Mouse (Mus musculus) lung, postnatal 0 days (tissue): ENCODE results near the gene Ptprb. TPM values are rescaled to one million over a fixed set of nuclear protein-coding genes. Genes with fewer than 3 reads are reported as not detected.

Experiments used
- ATAC-seq: fragments of 200-750 bp; cut with Nextera tagmentation; 2 replicates; pipeline ENCODE4 v1.8.0; 2017; ENCODE audit warnings: moderate library complexity
- DNase-seq: peaks from one replicate; pipeline ENCODE4 v3.0.0-alpha.2; 2016; ENCODE audit warnings: low spot score
- H3K27ac ChIP-seq: fragments of 300-500 bp; sonication (generic); 2 replicates; pipeline ENCODE4 v1.5.1; 2014; ENCODE audit warnings: antibody characterized with exemption, mild to moderate bottlenecking, low read length, mixed read lengths
- H3K27me3 ChIP-seq: fragments of 300-500 bp; sonication (generic); replicated peaks from 2 replicates; pipeline ENCODE4 v1.6.1; 2014; ENCODE audit warnings: low read length, mixed read lengths; ENCODE audit not compliant: insufficient read depth
- H3K36me3 ChIP-seq: fragments of 300-500 bp; sonication (generic); 2 replicates; pipeline ENCODE4 v1.6.1; 2014; ENCODE audit warnings: low read length, mixed read lengths; ENCODE audit not compliant: insufficient read depth
- H3K4me1 ChIP-seq: fragments of 300-500 bp; sonication (generic); 2 replicates; pipeline ENCODE4 v1.6.1; 2014; ENCODE audit warnings: antibody characterized with exemption, low read depth, low read length, mixed read lengths; ENCODE audit not compliant: insufficient read depth
- H3K4me2 ChIP-seq: fragments of 300-500 bp; sonication (generic); replicated peaks from 2 replicates; pipeline ENCODE4 v1.6.1; 2014; ENCODE audit warnings: low read depth, mild to moderate bottlenecking, low read length, moderate library complexity, mixed read lengths
- H3K4me3 ChIP-seq: fragments of 300-500 bp; sonication (generic); 2 replicates; pipeline ENCODE4 v1.5.1; 2014; ENCODE audit warnings: low read depth, low read length
- H3K9ac ChIP-seq: fragments of 300-500 bp; sonication (generic); replicated peaks from 2 replicates; pipeline ENCODE4 v1.6.1; 2014; ENCODE audit warnings: low read depth, mild to moderate bottlenecking
- H3K9me3 ChIP-seq: fragments of 300-500 bp; sonication (generic); 2 replicates; pipeline ENCODE4 v1.6.1; 2016; ENCODE audit warnings: low read length, mixed read lengths
- CTCF ChIP-seq: IDR thresholded peaks from 2 replicates; pipeline ENCODE4 v1.5.1; 2016; ENCODE audit warnings: antibody characterized with exemption, mild to moderate bottlenecking
- EP300 ChIP-seq: IDR thresholded peaks from 2 replicates; pipeline ENCODE4 v1.6.1; 2016; ENCODE audit warnings: antibody characterized with exemption, mild to moderate bottlenecking, control low read depth
- WGBS: fragments of 180-500 bp; shearing (Covaris S2); extraction: QIAGEN DNeasy Blood & Tissue Kit; methylation state at CpG from one replicate; pipeline ENCODE4 v1.1.7; 2014; 5-methylcytosine and 5-hydroxymethylcytosine counted together
- polyA plus RNA-seq: library from polyadenylated mRNA; unstranded; fragments of >200 nt; fragmentation: Nextera tagmentation; extraction: Ambion mirVana; gene quantifications from 2 replicates; pipeline ENCODE4 v1.2.1, GENCODE M21; 2015

Gene Ptprb
- polyA plus RNA-seq, 1 experiment from 2014 or later: 25.0 TPM

- H3K36me3 ChIP-seq: no peaks in the 10 kb centered on the region
- no peak overlapping the region for H3K9ac ChIP-seq
- H3K4me3 ChIP-seq: no peak overlapping the region
- H3K27ac ChIP-seq: no peak overlapping the region
- 43% methylated on average over 4 of the region's 4 CpGs for WGBS
- no peak for DNase-seq
- H3K9me3 ChIP-seq: no peaks in the 10 kb centered on the region
- no peak for ATAC-seq
- no peak overlapping the region for H3K4me2 ChIP-seq
- H3K27me3 ChIP-seq: no peaks in the 10 kb centered on the region
- no peak for TF ChIP-seq CTCF
- TF ChIP-seq EP300: no peak
- H3K4me1 ChIP-seq: peaks cover 4% of the 10 kb centered on the region; the same call in 1 of the 2 replicates
Measured at GRCm38 (mm10) chr10:116268343-116268742, 7.0 kb upstream of the Ptprb start.

GRCm38 (mm10) chr10:116270646-116271469 lies 4.5 kb upstream of the Ptprb start:
- WGBS: 63% methylated on average over 12 of the region's 12 CpGs
- Histone ChIP-seq H3K9ac (no peak overlapping the region), H3K9me3 (no peaks in the 10 kb centered on the region), H3K27ac (peak overlapping the region; percentile 66; the same call in 1 of the 2 replicates), H3K36me3 (no peaks in the 10 kb centered on the region), H3K4me1 (peaks cover 4% of the 10 kb centered on the region; the same call in 1 of the 2 replicates), H3K4me3 (no peak overlapping the region), H3K4me2 (no peak overlapping the region), H3K27me3 (no peaks in the 10 kb centered on the region)
- ATAC-seq: peak; percentile 57
- TF ChIP-seq EP300: no peak; the same call in 1 of the 2 replicates
- TF ChIP-seq CTCF: peak; percentile 26; the same call in 1 of the 2 replicates
- peak; percentile 19 for DNase-seq

- WGBS: 54% methylated on average over 10 of the region's 10 CpGs
- Histone ChIP-seq H3K4me3 (no peak overlapping the region), H3K9me3 (no peaks in the 10 kb centered on the region), H3K4me1 (peaks cover 4% of the 10 kb centered on the region; the same call in 1 of the 2 replicates), H3K27ac (0 out of 2 replicates have a peak overlapping the region, but pooled peaks have one; percentile 66), H3K27me3 (no peaks in the 10 kb centered on the region), H3K9ac (no peak overlapping the region), H3K36me3 (no peaks in the 10 kb centered on the region), H3K4me2 (no peak overlapping the region)
- DNase-seq (no peak), ATAC-seq (no peak)
- TF ChIP-seq EP300 (peak; percentile 64), CTCF (no peak)
Measured at GRCm38 (mm10) chr10:116271470-116271915, 3.8 kb upstream of the Ptprb start.

- H3K36me3 ChIP-seq: no peaks in the 10 kb centered on the region
- no peak overlapping the region for H3K27ac ChIP-seq
- no peak overlapping the region for H3K9ac ChIP-seq
- no peaks in the 10 kb centered on the region for H3K9me3 ChIP-seq
- no peaks in the 10 kb centered on the region for H3K27me3 ChIP-seq
- no peak overlapping the region for H3K4me2 ChIP-seq
- peaks cover 4% of the 10 kb centered on the region; the same call in 1 of the 2 replicates for H3K4me1 ChIP-seq
- WGBS: 44% methylated on average over 3 of the region's 3 CpGs
- no peak overlapping the region for H3K4me3 ChIP-seq
- ATAC-seq (peak; percentile 34), DNase-seq (peak; percentile 26)
- TF ChIP-seq CTCF: no peak
- TF ChIP-seq EP300: no peak
Measured at GRCm38 (mm10) chr10:116272156-116272555, 3.2 kb upstream of the Ptprb start.

- H3K4me3 ChIP-seq: no peak overlapping the region
- H3K9me3 ChIP-seq: no peaks in the 10 kb centered on the region
- H3K27me3 ChIP-seq: no peaks in the 10 kb centered on the region
- H3K4me1 ChIP-seq: no peaks in the 10 kb centered on the region
- TF ChIP-seq CTCF (no peak), EP300 (no peak)
- WGBS: 85% methylated on average over 7 of the region's 7 CpGs
- no peak overlapping the region for H3K9ac ChIP-seq
- DNase-seq (no peak), ATAC-seq (no peak)
- no peaks in the 10 kb centered on the region for H3K36me3 ChIP-seq
- H3K4me2 ChIP-seq: no peak overlapping the region
- no peak overlapping the region for H3K27ac ChIP-seq
Measured at GRCm38 (mm10) chr10:116286697-116287344, 11.5 kb downstream of the Ptprb start.

- peak; percentile 63 for DNase-seq
- ATAC-seq: peak; percentile 92
Measured at GRCm38 (mm10) chr10:116288130-116288529, 12.8 kb downstream of the Ptprb start.

More at GRCm38 (mm10) chr10:116288130-116288529, 12.8 kb downstream of the Ptprb start:
- TF ChIP-seq CTCF (no peak), EP300 (peak; percentile 92)
- H3K36me3 ChIP-seq: no peaks in the 10 kb centered on the region
- no peak overlapping the region for H3K4me3 ChIP-seq
- 27% methylated on average over 9 of the region's 9 CpGs for WGBS
- H3K27me3 ChIP-seq: no peaks in the 10 kb centered on the region
- H3K9me3 ChIP-seq: no peaks in the 10 kb centered on the region
- H3K4me2 ChIP-seq: no peak overlapping the region
- H3K9ac ChIP-seq: no peak overlapping the region
- H3K27ac ChIP-seq: 0 out of 2 replicates have a peak overlapping the region, but pooled peaks have one; percentile 12
- no peaks in the 10 kb centered on the region for H3K4me1 ChIP-seq
